Mouse (Mus musculus) ES-E14 (cell line): ENCODE results near the gene Gm17622. TPM values are rescaled to one million over a fixed set of nuclear protein-coding genes. Genes with fewer than 3 reads are reported as not detected.

Experiments used
- DNase-seq: peaks from one replicate; pipeline ENCODE4 v3.0.0-alpha.2; 2013; ENCODE audit warnings: low read depth, low spot score
- H3K27ac ChIP-seq: 2 replicates; pipeline ENCODE4 v1.5.1; 2012; ENCODE audit warnings: low read depth, mild to moderate bottlenecking, low read length, moderate library complexity, mixed read lengths; ENCODE audit not compliant: poor library complexity, insufficient read depth, severe bottlenecking
- H3K36me3 ChIP-seq: 2 replicates; pipeline ENCODE4 v1.6.1; 2012; ENCODE audit warnings: mild to moderate bottlenecking, low read length, moderate library complexity, mixed read lengths; ENCODE audit not compliant: control insufficient read depth, poor library complexity, insufficient read depth, severe bottlenecking
- H3K4me1 ChIP-seq, 2 experiments: fragments of 150-350 bp in 1 of 2; sonication (generic) in 1 of 2; 2 replicates each; pipeline ENCODE4 v1.6.1; 2012; ENCODE audit warnings: low read length in 2 of 2, mild to moderate bottlenecking in 1 of 2, mixed read lengths in 1 of 2; ENCODE audit not compliant: control insufficient read depth in 2 of 2, insufficient read depth in 2 of 2, poor library complexity in 1 of 2
- H3K4me3 ChIP-seq, 2 experiments: fragments of 150-350 bp in 1 of 2; sonication (generic) in 1 of 2; 2 replicates each; pipeline ENCODE4 v1.5.1; 2012; ENCODE audit warnings: low read length in 2 of 2, low read depth in 1 of 2, mild to moderate bottlenecking in 1 of 2, mixed read lengths in 1 of 2; ENCODE audit not compliant: insufficient read depth in 1 of 2, poor library complexity in 1 of 2, severe bottlenecking in 1 of 2
- H3K9ac ChIP-seq: 2 replicates; pipeline ENCODE4 v1.6.1; 2012; ENCODE audit warnings: low read depth, mild to moderate bottlenecking, low read length, mixed read lengths; ENCODE audit not compliant: poor library complexity, insufficient read depth, severe bottlenecking
- H3K9me3 ChIP-seq: fragments of 150-350 bp; sonication (generic); 2 replicates; pipeline ENCODE4 v1.6.1; 2012; ENCODE audit warnings: low read depth, mild to moderate bottlenecking, low read length; ENCODE audit not compliant: control insufficient read depth, insufficient read depth
- CHD2 ChIP-seq: IDR thresholded peaks from 2 replicates; pipeline ENCODE4 v1.6.1; 2014; ENCODE audit warnings: mild to moderate bottlenecking, low read depth, low read length, inconsistent platforms
- HCFC1 ChIP-seq: IDR thresholded peaks from 2 replicates; pipeline ENCODE4 v1.6.1; 2012; ENCODE audit warnings: low read length, inconsistent platforms, borderline replicate concordance; ENCODE audit not compliant: insufficient read depth
- MAFK ChIP-seq: IDR thresholded peaks from 2 replicates; pipeline ENCODE4 v1.6.1; 2014; ENCODE audit warnings: mild to moderate bottlenecking, low read depth, low read length, inconsistent platforms; ENCODE audit not compliant: insufficient read depth
- ZC3H11A ChIP-seq: IDR thresholded peaks from 2 replicates; pipeline ENCODE4 v1.6.1; 2012; ENCODE audit warnings: low read depth, mild to moderate bottlenecking, inconsistent platforms, low read length, borderline replicate concordance
- ZNF384 ChIP-seq: IDR thresholded peaks from 2 replicates; pipeline ENCODE4 v1.6.1; 2012; ENCODE audit warnings: low read depth, low read length, inconsistent platforms
- in situ Hi-C, 2 experiments: fragments of 600-800 bp; cut with MboI; formaldehyde crosslinking; loops; one replicate each; pipeline ENCODE4 v1.15.1; 2025; ENCODE audit warnings: low sequenced_read_pairs in 2 of 2, inconsistent platforms in 1 of 2; ENCODE audit not compliant: unreplicated experiment in 2 of 2
- total RNA-seq: library from RNA; depleted of rRNA; stranded (reverse); fragments of 300-350 nt; gene quantifications from 2 replicates; pipeline ENCODE4 v1.2.3, GENCODE M21; 2012

The Gm17622 gene
- total RNA-seq, 1 experiment: not detected

- Histone ChIP-seq H3K4me3 (no peak overlapping the region), H3K9me3 (no peaks in the 10 kb centered on the region), H3K27ac (no peak overlapping the region), H3K9ac (no peak overlapping the region), H3K4me1 (no peaks in the 10 kb centered on the region), H3K36me3 (peaks cover 3% of the 10 kb centered on the region; the same call in 1 of the 2 replicates)
- in situ Hi-C loops: no loop called here
- no peak for DNase-seq
- TF ChIP-seq CHD2 (no peak), MAFK (no peak), ZNF384 (no peak), HCFC1 (no peak), ZC3H11A (no peak)
These were observed 13.3 kb upstream of the Gm17622 start for GRCm38 (mm10) chr13:96477226-96477625.

- H3K9ac ChIP-seq: no peak overlapping the region
- H3K36me3 ChIP-seq: peaks cover 3% of the 10 kb centered on the region
- in situ Hi-C loops: no loop called here
- H3K9me3 ChIP-seq: no peaks in the 10 kb centered on the region
- no peak for TF ChIP-seq CHD2
- TF ChIP-seq MAFK: no peak
- TF ChIP-seq ZC3H11A: no peak
- TF ChIP-seq ZNF384: no peak
- no peak for TF ChIP-seq HCFC1
- no peak for DNase-seq
- no peak overlapping the region for H3K27ac ChIP-seq
- no peaks in the 10 kb centered on the region for H3K4me1 ChIP-seq
- H3K4me3 ChIP-seq: no peak overlapping the region
These were observed 11.5 kb upstream of the Gm17622 start for GRCm38 (mm10) chr13:96478991-96479390.

- H3K27ac ChIP-seq: no peak overlapping the region
- no peak overlapping the region for H3K4me3 ChIP-seq
- no peaks in the 10 kb centered on the region for H3K4me1 ChIP-seq
- no peak overlapping the region for H3K9ac ChIP-seq
- no peak for DNase-seq
- no peaks in the 10 kb centered on the region for H3K9me3 ChIP-seq
- in situ Hi-C loops: no loop called here
- no peak for TF ChIP-seq CHD2
- peaks cover 10% of the 10 kb centered on the region for H3K36me3 ChIP-seq
These were observed 3.3 kb upstream of the Gm17622 start for GRCm38 (mm10) chr13:96487230-96487629.

- TF ChIP-seq ZC3H11A (no peak), CHD2 (no peak), HCFC1 (no peak), MAFK (no peak), ZNF384 (no peak)
- Histone ChIP-seq H3K27ac (no peak overlapping the region), H3K4me1 (no peaks in the 10 kb centered on the region), H3K36me3 (peaks cover 10% of the 10 kb centered on the region), H3K9me3 (no peaks in the 10 kb centered on the region), H3K4me3 (no peak overlapping the region), H3K9ac (no peak overlapping the region)
- in situ Hi-C loops: no loop called here
- no peak for DNase-seq
These were observed 2.6 kb upstream of the Gm17622 start for GRCm38 (mm10) chr13:96487968-96488367.

GRCm38 (mm10) chr13:96496630-96497029 lies 6.1 kb downstream of the Gm17622 start:
- H3K4me3 ChIP-seq: no peak overlapping the region
- H3K4me1 ChIP-seq: no peaks in the 10 kb centered on the region; a peak in 1 of 4 replicates
- in situ Hi-C loops: no loop called here
- no peak for DNase-seq
- no peaks in the 10 kb centered on the region for H3K9me3 ChIP-seq
- no peaks in the 10 kb centered on the region; the same call in 1 of the 2 replicates for H3K36me3 ChIP-seq
- H3K27ac ChIP-seq: no peak overlapping the region
- TF ChIP-seq CHD2: no peak
- TF ChIP-seq MAFK: no peak
- no peak for TF ChIP-seq ZNF384
- TF ChIP-seq ZC3H11A: no peak
- TF ChIP-seq HCFC1: no peak
- no peak overlapping the region for H3K9ac ChIP-seq
